Mouse (Mus musculus): ENCODE measurements around the gene Grap2.

Grap2 gene

DNA sequence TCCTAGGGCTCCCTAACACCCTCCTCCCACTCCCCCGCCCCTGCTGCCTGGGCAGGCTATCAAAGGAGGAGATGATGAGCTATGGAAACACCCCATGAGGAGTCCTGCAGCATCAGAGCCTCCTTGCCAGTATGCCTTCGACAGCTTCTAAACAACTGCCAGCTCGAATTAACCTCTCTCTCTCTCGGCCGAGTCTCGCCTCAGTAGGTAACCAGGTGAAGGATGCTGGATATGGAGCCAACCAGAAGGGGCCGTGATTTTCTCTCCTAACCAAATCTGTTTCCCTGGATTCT lies 113.2 kb downstream of the Grap2 start:
- no peak for DNase-seq

DNA sequence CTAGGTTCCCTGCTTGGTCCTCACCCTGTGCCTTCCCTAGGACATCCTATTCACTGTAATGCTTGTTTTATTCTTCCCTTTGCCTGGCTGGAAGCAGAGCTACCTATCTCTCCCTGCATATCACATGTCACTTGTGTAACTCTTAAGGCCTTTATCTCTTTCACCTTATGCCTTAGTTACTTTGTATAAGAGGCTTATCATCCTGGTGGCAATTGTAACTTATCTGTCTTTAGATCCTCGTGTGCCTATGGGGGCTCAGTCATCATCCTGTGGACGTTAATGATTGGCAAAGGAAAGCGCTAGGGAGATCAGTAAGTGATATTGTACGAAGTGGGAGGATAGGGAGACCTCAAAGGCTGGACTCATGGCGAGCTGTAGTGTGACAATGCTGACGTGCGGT lies 116.1 kb downstream of the Grap2 start:
- no peak for DNase-seq

DNA sequence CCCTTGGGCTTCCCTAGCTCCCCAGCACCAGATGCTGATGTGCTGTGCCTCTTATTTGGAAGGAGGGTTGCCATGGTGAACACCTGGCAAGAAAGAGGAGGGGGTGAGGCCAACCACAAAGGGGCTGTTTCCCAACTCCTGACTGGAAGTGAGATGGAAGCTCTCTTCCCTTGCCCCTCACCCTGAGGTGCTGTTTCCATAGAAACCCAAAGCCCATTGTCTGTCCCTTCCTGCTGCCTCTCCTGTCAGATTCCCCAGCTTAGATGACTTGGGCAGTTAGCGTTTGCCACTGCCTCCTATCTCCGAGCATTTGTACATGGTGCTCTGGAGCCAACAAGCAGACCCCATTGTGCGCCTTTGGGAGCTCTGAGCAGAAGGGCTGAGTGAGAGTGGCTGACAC lies 121.1 kb downstream of the Grap2 start:
- no peak for DNase-seq

DNA sequence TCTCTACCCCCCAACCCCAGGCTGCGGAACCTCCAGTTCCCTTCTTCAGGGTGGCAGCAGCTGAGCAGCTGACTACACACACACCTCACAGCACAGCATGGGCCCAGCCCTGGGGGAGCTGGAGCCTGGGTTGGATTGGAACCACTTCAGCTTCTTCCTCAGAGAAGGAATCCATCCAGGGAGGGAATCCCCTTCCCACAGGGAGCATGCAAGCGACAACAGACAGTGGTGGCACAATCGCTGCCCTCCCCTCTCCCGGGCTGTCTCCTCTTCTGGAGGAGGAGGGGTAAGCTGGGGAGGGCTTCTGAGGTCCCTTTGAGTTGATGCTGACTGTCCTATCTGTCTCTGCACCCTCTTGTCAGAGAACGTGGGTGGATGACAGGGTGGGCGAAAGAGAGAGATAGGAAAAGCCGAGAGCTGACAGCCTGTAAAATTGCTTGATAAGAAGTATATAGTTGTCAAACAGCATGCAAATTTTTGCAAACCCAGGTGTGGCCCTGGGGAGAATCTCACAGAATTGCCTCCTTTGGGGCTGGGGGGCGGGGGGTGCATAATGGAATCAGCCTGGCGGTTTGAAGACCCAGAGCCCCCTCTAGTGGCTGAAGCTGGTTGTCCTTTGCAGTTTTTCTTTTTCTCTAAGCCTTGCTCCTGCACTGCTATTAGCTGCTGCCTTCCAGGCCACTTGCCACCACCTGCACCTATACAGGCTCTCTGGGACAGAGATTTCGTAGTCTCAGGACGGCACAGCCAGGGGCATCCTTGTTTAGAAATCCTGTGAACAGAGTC lies 121.9 kb downstream of the Grap2 start:
- DNase-seq = no peak

DNA sequence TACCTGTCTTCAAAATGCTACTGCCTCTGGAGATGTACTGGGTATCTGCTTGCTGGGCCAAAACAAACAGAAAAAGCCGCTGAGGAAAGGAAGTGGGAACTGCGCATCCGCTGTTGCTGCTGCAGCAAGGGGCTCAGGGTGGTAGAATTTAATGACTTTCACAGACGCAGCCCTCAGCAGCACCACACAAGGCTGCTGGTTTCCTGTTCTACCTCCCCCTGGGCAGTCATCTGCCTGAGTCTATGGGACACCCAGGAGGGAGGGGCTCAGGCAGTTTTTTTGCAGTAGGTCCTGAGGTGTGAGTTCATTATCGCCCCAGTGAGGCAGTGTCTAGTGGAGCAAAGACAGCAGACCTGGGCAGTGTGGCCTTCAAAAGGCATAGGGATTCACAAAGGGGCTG lies 125.2 kb downstream of the Grap2 start:
- no peak for DNase-seq

DNA sequence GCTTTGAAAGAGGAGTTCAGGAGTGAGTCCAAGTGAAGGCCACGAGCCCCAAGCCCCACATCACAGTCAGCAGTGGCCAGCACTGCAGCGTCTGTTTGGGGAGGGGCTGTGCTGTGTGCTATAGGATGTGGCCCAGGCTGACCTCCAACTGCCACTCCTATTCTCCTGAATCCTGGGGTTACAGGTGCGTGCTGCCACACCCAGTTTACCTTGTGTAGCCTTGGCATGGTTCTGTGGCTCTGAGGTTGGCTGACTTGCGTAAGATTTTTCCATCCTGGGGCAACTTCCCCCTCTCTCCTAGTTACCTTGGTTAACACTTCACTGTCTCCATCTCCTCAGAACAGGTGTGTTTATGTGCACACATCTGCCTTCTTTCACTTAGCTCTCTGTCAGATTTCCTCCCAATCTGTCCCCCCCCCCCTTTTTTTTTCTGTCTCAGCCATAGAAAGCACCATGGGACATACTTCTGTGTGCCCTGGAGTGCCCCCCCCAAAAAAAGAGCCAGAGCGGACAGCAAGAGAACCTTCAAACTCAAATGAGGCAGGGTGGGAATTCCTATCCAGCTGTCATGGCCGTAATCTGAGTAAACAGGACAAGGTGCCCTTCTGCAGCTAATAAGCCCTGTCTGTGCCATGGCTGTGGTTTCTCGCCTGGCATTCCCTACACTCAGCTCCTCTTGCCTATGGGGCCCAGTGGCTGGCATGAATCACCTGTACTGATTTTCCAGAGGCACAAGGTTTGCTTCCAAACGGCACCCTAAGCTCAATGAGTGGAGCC lies 129.3 kb downstream of the Grap2 start:
- DNase-seq = no peak
